Mouse (Mus musculus): Measurements from ENCODE around the gene Vmp1.

DNA sequence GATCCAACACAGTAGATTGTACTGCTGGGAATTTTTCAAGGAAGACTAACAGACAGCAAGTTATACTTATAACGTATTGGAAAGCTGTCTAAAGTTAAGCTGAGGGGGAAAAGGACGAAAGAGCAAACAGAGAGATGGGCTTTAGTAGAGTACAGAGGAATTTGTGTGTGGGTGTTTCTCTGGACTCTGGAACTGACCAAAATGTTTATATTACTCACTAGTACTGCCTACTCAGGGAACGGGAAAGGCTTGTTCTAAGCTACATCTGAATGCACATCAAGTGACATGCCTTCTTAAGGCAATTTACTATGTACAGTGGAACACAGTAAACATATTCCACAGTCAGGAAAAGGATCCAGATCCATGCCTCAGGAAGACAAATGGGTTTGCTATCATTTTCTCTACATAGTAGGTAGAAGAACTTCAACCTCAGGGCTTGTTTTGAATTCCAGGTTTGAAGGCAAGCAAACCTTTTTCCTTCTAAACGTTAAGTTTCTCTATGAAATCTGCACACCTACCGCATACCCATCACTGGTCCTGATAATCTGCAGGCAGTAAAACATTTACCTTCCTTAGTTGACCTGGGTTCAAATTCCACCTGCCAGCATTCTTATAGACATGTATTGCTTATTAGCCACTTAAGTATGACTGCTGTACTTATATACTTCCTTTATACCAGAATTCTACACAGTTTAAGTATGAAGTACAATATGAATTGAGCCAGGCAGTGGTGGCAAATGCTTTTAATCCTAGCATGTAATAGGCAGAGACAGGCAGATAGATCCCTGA, 78.7 kb downstream of the Vmp1 start:
- TF ChIP-seq CTCF (IDR thresholded peaks at IDR 0.05; ENCODE audit: low read depth, low read length) (no peak), POLR2A (IDR thresholded peaks at IDR 0.05; ENCODE audit: borderline replicate concordance, low read depth, low read length) (no peak)
